Mouse (Mus musculus) gastrocnemius, adult 2 months (tissue): Measurements from ENCODE around the gene Adcy7. TPM values are rescaled to one million over a fixed set of nuclear protein-coding genes. Genes with fewer than 3 reads are reported as not detected.

ENCODE experiments used
- DNase-seq: peaks from one replicate; pipeline ENCODE4 v3.0.0; 2022
- H3K27ac ChIP-seq: fragments of 200-600 bp; 2 replicates; pipeline ENCODE4 v1.8.1; 2022; ENCODE audit warnings: mild to moderate bottlenecking
- H3K4me3 ChIP-seq: fragments of 200-600 bp; 2 replicates; pipeline ENCODE4 v1.8.1; 2022; ENCODE audit warnings: mild to moderate bottlenecking, moderate library complexity
- CTCF ChIP-seq: fragments of 200-600 bp; IDR thresholded peaks from 2 replicates; pipeline ENCODE4 v1.8.1; 2022; ENCODE audit warnings: antibody characterized with exemption, mild to moderate bottlenecking, moderate library complexity
- intact Hi-C: fragments of 180-260 bp; cut with DNase I; formaldehyde crosslinking; loops from one replicate; pipeline ENCODE4 v1.15.1; 2025
- total RNA-seq, 2 experiments: library from RNA; stranded (reverse); gene quantifications; 2 replicates each; pipeline ENCODE4 v1.2.3; 2021

Adcy7 gene
- total RNA-seq, 2 experiments from 2014 or later, result 3.4 to 6.6 TPM

- H3K27ac ChIP-seq, result no peak overlapping the region
- intact Hi-C loops, result no loop called here
- no peak for TF ChIP-seq CTCF
- H3K4me3 ChIP-seq, result no peak overlapping the region
- DNase-seq, result no peak
These were observed 54.1 kb downstream of the Adcy7 start for GRCm38 (mm10) chr8:88326328-88326727.

- no peak for TF ChIP-seq CTCF
- intact Hi-C loops, result no loop called here
- DNase-seq, result no peak
- no peak overlapping the region for H3K4me3 ChIP-seq
- H3K27ac ChIP-seq, result 0 out of 2 replicates have a peak overlapping the region, but pooled peaks have one; percentile 8
These were observed 56.5 kb downstream of the Adcy7 start for GRCm38 (mm10) chr8:88328689-88329088.

GRCm38 (mm10) chr8:88330816-88331215 lies 58.6 kb downstream of the Adcy7 start:
- no peak overlapping the region for H3K4me3 ChIP-seq

DNA sequence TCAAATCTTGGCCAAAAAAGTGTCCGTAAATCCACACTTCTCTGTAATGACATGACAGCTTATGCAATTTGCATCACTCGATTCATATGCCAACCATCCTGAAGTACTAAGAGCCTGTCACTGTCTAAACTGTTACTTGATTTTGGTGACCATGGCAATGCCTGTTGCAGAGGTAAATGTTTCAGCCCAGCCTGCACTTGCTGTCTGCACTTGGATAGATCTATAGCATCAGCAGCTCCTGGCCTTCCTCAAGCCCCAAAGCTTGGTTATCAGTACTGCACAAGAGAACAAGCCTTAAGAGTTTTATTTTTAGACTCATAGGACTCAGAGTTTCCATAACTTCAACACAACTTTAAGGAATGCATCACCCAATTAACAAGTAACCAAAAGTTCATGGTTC lies 62.2 kb downstream of the Adcy7 start:
- intact Hi-C loops, result no loop called here
- no peak for DNase-seq
- TF ChIP-seq CTCF, result no peak

More at GRCm38 (mm10) chr8:88330816-88331215, 58.6 kb downstream of the Adcy7 start:
- no peak overlapping the region for H3K27ac ChIP-seq
- no peak for DNase-seq
- intact Hi-C loops, result no loop called here
- no peak for TF ChIP-seq CTCF

GRCm38 (mm10) chr8:88334975-88335374 lies 62.8 kb downstream of the Adcy7 start:
- no peak for TF ChIP-seq CTCF
- Histone ChIP-seq H3K27ac (no peak overlapping the region), H3K4me3 (no peak overlapping the region)
- DNase-seq, result no peak
- intact Hi-C loops, result no loop called here

More for the DNA sequence above, 62.2 kb downstream of the Adcy7 start:
- H3K4me3 ChIP-seq, result no peak overlapping the region
- H3K27ac ChIP-seq, result no peak overlapping the region

- DNase-seq, result no peak
- intact Hi-C loops, result no loop called here
- Histone ChIP-seq H3K4me3 (no peak overlapping the region), H3K27ac (no peak overlapping the region)
- no peak for TF ChIP-seq CTCF
These were observed 67.0 kb downstream of the Adcy7 start for GRCm38 (mm10) chr8:88339221-88339620.

DNA sequence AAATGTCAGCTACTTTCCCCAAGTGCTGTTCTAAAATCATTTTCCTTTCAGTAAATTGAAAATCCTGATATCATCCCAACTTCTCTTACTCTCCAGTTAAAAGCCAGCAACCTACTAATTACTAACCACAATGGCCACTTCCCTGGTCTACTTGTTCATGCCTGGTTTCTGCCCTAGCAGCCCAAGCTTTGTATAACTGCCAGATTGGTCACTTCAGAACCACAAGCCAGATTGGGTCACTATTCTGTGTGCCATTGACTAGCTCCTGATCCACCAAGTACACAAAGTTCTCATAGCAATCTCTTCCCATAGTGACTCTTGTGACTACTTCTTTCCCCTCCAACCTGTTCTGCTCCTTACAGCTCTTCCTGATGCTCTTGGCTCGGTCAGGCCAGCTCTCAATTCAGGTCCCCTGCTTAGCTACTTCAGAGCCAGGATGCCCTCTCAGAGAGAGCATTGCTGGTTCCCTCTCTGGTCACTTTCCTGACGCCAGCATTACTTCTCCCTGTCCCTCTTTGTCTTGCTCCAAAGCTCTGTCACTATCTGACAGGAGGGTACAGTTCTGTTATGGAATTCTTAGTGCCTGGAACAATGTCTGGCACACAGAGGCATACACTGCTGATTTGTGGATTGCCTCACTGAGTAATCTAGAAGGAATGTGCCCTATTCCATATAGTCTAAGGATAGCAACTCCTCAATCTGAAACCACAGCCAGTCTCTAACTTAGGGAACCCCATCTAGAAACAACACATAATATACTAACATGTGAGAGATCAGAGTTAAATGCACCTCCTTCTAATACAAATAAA lies 67.9 kb downstream of the Adcy7 start:
- Histone ChIP-seq H3K27ac (no peak overlapping the region), H3K4me3 (no peak overlapping the region)
- intact Hi-C loops, result no loop called here
- TF ChIP-seq CTCF, result no peak
- DNase-seq, result no peak

GRCm38 (mm10) chr8:88342026-88342425 lies 69.8 kb downstream of the Adcy7 start:
- intact Hi-C loops, result no loop called here
- no peak for DNase-seq

GRCm38 (mm10) chr8:88349046-88349445 lies 76.8 kb downstream of the Adcy7 start:
- Histone ChIP-seq H3K4me3 (no peak overlapping the region), H3K27ac (0 out of 2 replicates have a peak overlapping the region, but pooled peaks have one; percentile 21)
- peak; percentile 34 for TF ChIP-seq CTCF
- DNase-seq, result no peak
- intact Hi-C loops, result no loop called here

More at GRCm38 (mm10) chr8:88342026-88342425, 69.8 kb downstream of the Adcy7 start:
- H3K4me3 ChIP-seq, result no peak overlapping the region
- H3K27ac ChIP-seq, result peak overlapping the region; percentile 43
- TF ChIP-seq CTCF, result no peak

DNA sequence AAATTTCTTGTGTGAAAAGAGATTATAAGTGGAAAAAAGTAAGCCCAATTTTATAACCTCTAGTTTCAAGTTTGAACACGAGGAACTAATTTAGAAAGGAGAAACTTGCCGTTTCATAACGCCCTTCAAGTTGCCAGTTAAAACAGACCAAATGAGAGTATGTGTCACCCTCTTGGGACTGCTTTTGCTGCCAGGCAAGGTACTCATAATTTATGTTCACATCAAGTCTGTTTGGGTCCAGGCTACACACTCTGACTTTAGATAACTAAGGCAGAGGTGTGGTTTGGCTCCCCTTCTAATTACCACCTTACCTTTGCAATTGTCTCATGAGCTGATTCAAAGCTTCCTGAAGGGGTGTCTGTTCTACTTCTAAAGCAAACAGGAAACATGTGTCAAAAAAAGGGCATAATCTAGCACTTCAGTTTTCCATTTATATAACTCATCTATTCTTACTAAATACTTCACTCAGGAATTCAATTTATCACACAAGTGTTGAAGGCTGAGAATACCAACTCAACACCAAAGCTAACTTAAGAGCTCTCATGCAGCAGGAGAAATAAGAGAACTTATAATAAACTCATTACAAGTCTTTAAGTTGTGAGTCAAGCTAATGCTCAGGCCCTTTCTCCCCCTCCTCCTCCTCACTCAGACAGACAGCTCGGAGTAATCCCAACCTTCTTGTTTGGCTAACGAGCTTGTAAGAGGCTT lies 85.2 kb downstream of the Adcy7 start:
- no peak for DNase-seq
- intact Hi-C loops, result no loop called here
- no peak for TF ChIP-seq CTCF
- Histone ChIP-seq H3K27ac (no peak overlapping the region), H3K4me3 (no peak overlapping the region)

GRCm38 (mm10) chr8:88357946-88358345 lies 85.7 kb downstream of the Adcy7 start:
- Histone ChIP-seq H3K27ac (no peak overlapping the region), H3K4me3 (no peak overlapping the region)
- intact Hi-C loops, result loop anchor here (2.0 kb wide), 1 partner anchor 91 kb away; no protein-coding TSS in a partner anchor
- TF ChIP-seq CTCF, result peak; percentile 65
- no peak for DNase-seq

DNA sequence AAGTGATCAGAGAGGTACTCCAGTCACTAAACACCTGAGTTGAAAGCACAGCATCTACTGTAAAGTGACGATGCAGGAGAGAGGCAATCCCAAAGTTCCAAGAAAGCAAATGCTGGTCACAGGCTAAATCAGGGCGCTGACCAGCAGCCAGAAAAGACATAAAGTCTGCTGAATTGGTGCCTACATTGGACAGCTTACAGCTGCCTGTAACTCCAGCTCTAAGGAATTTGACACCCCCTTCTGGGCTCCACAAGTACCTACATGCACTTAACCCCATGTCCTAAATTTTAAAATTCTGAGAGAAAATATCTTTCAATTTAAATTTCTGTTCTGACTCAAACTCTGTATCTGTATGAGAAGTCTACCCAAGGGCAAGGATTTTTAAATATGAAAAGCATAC lies 87.8 kb downstream of the Adcy7 start:
- peak; percentile 63 for DNase-seq
- intact Hi-C loops, result loop anchor here (2.0 kb wide), 1 partner anchor 93 kb away; no protein-coding TSS in a partner anchor
- Histone ChIP-seq H3K27ac (peak overlapping the region; percentile 6; the same call in 1 of the 2 replicates), H3K4me3 (peak overlapping the region; percentile 82)
- TF ChIP-seq CTCF, result peak; percentile 45
